Mouse (Mus musculus) cerebellum, postnatal 25 days (tissue): ENCODE data around the gene Tnpo1.

Experiments
- DNase-seq, 2 experiments: peaks; one replicate each; pipeline ENCODE4 v3.0.0; 2021; ENCODE audit warnings: mixed read lengths in 2 of 2

Gene Tnpo1

DNA sequence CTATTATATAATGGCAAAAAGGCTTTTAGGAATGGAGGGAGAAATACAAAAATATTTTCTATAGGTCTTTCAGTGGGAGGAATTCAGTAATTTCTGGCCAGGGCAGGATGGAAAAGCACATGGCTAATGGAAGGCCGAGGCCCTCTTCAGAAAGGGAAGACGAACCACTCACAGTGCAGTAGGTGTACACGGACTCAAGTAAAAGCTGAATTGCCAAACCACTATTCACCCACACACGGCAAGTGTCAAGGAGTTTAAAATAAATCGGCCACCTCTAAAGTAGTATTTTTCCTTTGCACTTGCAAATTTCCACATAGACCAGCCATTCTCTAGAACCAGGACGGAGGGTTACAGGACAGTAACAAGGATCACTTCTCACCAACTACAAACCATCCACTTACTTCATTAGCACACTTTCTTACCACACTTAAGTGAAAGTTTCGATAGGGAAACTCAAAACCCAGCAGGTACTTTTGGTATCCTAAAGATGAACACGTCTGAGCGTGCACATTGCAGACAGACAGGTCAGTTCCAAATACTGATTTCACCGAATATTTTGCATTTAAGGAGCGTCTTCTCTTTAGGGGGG lies 1.2 kb downstream of the Tnpo1 start:
- DNase-seq = no peak

- no peak for DNase-seq
These were observed 3.4 kb downstream of the Tnpo1 start for GRCm38 (mm10) chr13:98922806-98923205.

DNA sequence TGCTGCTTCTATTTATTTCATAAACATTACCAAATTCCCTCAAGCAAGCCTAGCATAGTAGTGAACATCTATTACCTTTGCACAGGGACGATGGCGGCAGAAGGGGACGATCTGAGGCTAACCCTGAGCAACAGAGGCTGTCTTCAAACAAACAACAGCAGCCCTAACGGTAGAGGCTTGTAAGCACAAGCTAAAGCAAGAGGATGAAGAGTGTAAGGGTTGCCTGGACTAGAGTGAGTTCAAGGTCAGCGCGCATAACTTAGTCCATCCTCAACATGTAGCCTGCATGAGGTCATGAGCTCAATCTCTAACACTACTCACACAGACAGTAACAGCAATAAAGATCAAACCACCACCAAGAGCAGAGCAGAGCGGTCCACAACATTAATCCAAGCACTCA lies 4.9 kb downstream of the Tnpo1 start:
- no peak for DNase-seq

DNA sequence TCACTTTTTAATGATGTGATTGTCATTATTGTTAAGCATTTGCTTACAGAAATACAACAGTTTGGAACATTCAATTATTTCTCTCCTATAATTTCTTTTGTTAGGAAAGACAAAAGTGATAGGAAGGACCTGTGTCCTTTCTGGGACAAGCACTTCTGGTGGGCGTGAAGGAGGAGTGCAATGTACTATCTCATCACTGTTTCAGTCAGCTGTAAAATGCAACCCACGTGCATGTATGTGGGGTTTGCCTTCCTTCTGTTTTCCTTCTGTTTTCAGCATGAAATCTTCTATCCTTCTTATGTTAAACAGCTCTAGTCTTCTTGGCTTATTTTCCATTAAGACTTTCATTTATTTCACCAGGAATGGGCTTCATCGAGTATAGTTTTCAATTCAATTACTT lies 5.9 kb downstream of the Tnpo1 start:
- DNase-seq = no peak

DNA sequence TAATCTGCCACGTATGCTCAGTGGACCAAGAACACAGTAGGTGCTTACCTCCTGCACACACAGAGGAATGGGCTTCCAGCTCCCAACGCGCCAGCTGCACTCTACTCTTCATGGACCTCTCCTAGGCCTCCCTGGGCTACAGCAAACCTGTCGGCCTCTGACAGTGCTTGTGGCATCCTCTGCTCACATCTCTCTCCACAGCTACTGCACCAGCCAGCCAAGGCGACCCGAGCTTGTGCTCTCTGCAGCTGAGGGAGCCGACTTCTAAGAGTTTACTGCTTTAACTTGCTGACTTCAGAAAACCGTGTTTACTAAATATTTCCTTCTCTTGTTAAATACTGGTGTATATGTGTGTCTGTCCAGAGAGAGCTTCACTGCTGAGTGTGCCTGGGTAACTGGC lies 6.5 kb downstream of the Tnpo1 start:
- no peak for DNase-seq

GRCm38 (mm10) chr13:98917851-98918250 lies 8.3 kb downstream of the Tnpo1 start:
- DNase-seq = no peak

DNA sequence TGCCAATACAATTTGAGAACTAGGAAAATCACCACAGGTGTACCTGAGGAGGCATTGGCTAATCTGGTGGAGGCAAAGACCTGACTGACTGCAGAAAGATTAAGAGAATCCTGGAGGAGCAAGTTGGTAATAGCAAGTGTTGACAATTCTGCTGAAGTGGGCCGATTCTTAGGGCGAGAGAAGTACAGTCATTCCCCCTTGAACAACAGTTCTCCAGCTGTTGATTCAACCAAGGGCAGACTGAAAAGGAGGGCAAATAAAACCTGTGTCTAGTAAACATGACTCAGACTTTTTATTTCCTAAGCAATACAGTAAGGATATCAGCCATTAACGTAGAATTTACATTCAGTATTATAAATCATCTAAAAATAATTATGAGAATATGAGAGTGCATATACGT lies 10.6 kb downstream of the Tnpo1 start:
- DNase-seq = no peak

DNA sequence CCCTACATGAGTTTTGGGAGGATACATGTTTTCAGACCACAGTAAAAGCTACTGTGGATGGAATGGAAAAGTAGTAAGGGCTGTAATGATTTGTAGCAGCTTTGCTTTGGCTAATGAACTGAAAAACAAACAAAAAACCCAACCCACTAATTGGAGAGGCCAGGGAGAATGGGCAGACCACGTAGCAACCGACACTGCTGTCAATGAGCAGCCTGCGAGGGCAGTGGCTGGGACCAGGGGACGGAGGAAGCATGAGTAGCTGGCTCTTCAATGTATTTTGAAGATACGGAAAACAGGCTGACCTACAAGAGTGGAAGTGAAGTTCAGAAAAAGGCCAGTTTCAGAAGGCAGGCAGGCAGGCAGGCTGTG lies 11.4 kb downstream of the Tnpo1 start:
- no peak for DNase-seq

DNA sequence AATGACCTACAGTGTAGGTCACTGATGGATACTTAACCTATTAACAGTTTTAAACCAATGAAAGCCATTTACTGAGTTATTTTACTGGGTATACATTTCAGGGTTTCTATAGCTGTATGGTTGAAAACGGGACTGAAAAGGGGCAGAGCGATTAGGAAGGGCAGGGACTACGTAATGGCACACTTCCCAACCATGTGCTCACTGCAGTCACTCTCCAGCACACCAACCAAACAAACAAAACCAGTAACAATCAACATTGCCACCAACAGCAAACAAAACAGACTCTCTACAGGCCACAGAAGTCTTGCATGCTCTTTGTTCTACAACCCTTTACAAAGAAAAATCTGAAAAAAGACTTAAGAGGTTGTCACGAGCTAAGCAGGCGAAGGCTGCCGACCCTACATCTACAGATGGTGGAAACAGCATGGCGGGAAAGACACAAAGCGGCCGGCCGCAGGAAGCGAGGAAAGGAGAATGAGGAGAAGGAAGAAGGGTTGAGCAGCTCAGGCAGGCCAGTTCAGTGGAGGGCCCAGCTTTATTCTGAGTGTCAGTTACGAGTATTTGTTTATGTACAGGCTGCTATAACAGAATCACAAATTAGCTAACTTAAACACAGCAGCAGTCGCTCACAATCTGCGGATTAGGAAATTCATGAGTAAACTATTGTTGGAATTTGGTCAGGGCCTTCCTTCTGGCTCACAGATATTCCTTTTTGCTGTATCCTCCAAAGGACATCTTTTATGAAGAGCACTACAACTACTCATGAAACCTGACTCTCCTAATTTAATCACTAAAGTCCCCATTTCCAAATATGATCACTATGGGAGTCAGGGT lies 12.0 kb downstream of the Tnpo1 start:
- DNase-seq = peak in 1 of 2 experiments; percentile 29

DNA sequence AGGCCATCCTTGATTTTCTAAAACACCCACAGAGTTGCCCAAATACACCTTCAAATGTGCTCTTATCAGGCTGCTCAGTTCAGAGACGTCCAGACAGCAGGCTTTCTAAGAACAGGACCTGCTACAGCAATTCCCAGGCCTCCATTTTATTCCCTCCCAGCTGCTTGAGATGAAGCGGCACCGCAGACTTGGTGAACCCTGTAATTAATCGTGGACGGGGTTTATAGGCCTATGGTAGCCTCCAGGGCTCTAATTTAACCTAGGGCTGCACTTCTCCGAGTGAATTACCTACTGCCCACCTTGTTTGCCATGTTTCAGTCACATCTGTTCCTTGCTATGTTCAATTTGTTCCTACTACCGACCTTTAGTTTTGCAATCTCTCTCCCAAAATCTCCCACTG lies 13.0 kb downstream of the Tnpo1 start:
- no peak for DNase-seq

DNA sequence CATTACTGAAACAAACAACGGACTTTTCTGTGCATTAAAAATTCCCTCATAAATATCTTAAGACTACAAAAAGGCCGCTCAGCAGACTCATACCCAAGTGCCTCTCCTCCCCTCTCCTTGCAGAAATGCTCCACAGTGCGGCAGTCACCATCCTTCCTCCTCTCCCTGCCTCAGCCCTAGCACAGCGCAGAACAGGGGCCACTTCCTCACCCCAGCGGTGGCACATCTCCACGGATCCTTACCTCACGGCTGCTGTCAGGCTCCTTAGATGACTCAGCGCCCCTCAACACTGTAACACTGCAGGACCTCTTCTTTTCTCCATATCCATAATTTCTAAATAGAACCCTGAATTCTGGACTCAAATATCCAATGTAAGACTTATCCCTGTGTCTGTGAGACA lies 13.6 kb downstream of the Tnpo1 start:
- no peak for DNase-seq

- DNase-seq = peak; percentile 46 to 58
These were observed 15.4 kb downstream of the Tnpo1 start for GRCm38 (mm10) chr13:98910801-98911200.

DNA sequence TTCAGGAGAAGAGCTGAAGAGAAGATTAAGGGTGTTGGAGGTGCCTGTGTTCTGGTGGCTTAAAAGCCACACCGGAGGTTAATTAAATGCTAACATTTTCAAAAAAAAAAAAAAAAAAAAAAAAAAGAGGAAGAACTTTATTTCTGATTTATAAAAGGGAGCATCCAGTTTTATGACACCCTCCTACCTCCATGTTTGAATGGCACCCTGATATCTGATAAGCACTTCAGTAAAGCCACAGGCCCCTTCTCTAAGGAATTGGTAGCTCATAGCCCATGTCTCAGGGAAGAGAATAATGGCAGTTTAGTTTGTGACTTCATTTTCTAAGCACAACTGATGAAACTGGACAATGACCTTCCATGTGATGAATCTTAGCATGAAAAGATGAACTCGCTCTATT lies 21.6 kb downstream of the Tnpo1 start:
- no peak for DNase-seq

DNA sequence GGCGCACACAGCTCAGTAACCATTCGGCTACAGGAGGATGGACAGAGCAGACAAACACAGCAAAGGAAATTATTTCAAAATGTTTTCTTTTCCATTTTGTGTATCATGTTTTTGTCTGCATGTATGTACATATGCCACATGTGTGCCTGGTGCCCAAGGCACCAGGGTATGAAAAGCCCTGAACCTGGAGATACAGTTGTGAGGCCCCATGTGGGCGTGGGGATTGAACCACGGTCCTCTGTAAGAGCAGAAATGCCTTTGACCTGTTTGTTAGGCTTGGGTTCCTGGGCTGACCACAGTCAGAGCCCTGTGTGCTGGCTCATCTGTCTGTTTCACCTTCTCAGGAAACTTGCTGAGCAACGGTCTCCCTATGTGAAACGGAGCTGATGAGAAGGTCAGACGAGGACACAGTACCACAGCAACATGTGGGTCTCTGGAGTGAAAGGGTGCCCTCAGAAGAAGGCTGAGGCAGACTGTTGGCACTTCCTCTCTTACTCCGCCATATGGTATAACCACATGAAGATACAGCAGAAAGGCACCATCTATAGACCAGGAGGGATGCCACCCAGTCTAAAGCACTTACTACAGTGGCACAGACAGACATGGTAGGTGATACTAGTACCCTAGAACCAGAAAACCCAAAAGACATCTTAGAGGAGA lies 23.7 kb downstream of the Tnpo1 start:
- peak in 1 of 2 experiments; percentile 21 for DNase-seq

DNA sequence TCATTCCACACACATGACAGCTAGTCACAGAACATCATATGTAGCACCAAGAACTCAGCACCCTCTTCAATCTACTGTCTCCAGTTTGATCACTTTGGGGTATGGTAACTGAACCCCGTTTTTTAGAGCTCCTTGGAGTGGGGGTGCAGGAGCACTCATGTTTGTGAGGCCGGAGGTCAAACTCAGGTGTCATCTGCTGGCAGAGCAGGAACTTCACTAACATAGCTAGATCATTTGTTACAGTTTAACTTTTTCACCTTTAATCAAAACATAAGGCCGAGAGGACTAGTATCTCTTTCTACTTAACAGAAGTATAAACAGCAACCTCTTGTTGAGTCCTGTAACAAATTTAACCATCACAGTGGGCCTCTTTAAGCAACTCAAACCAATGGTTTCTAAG lies 26.6 kb downstream of the Tnpo1 start:
- DNase-seq = no peak

DNA sequence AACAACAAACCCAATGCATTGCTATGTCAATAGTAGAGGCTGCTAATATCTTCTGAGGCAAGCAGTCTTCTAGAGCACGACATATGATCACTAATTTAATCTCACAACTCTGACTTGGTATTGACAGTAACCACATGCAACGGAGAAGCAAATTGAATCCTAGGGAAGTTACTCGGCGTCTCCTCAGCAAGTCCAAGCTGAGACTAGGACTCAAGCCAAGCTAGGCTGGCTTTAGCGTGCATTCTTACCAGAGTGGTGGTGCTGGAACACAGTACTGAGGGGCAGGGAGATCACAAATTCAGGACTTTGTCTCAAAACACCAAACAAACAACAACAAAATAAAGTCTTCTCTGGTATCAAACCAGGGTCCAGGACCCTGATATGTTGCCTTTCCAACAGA lies 28.6 kb downstream of the Tnpo1 start:
- DNase-seq = peak in 1 of 2 experiments; percentile 37

- DNase-seq = no peak
These were observed 29.6 kb downstream of the Tnpo1 start for GRCm38 (mm10) chr13:98896434-98897126.

DNA sequence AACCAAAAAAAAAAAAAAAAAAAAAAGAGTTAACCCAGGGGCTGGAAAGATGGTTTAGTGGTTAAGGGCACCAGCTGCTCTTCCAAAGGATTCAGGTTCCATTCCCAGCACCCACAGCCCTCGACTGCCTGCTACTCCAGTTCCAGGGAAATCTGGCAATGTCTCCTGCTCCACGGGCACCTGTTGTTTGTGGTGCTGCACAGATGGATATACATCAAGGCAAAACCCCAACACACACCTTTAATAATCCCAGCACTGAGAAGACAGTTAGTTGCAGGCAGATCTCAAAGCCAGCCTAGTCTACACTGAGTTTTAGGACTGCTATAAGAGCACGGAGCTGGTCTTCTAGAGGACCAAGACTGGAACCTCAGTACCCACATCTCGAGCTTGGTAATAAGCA lies 30.2 kb downstream of the Tnpo1 start:
- no peak for DNase-seq

DNA sequence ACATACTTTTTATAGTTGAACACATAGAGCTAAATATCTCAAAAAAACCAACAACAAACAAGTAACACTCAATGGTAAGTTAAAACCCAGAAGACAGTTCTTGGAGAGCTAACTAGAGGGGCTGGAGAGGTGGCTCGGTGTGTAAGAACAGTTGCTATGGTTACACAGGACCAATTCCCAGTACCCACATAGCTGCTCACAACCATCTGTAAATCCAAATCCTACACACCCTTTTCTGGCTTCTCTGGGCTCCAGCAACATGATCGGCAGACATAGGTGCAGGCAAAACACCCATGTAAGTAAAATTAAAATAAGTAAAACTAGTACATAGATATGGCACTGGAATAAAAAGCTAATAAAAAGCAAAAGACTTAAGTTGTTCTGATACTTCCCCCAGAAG lies 31.3 kb downstream of the Tnpo1 start:
- no peak for DNase-seq

DNA sequence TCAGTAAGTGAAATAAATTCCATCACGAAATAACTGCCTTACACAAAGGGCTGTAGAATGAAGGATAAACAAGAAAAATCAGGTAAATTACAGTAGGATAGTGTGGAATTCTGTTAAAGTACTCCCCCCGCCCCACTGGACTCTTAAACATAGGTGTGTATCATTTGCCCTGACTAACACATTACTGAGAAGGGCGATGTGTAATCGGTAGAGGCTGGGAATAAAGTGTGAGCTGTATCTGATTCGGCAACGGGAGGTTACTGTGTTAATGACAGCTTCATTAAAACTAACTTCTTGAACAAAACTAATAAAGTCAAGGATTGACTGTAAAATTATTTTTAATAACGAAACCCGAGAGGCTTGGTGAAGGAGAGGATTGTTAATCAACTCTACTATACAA lies 34.7 kb downstream of the Tnpo1 start:
- no peak for DNase-seq

GRCm38 (mm10) chr13:98890871-98891219 lies 35.3 kb downstream of the Tnpo1 start:
- peak; percentile 94 to 95 for DNase-seq

DNA sequence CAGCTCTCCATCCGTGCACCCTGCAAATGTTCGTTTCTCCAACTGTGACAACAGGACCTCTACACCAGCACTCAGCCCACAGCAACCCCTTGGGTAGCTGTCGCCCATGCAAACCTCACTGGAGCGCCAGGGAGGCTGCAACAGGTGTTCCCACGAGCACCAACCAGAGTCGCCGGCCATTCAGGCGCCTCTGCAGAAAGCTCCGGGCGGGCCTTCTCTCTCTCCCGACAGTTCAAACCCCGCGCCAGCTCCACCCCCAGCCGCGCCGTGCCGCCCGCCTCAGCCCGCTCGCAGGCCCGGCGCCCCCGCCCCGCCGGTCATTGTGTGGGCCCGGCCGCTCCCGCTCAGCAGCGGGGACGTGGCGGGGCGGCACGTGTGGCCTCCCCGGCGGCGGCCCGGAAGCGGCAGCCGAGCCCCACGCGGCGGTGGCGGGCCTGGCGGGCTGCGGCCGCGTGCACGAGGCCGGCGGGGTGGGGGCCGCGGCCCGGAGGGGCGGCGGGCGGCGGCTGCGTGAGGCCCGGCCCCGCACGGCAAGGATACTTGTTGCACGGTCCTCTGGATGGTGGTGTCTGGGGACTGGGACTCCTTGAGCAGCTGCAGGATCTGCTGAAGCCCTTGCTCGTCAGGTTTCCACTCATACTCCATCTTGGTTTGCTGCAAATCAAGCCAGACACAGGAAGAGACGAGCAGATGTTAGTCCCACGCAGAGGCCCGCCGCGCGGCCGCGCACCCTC lies 35.9 kb downstream of the Tnpo1 start:
- DNase-seq = peak in 1 of 2 experiments; percentile 78

GRCm38 (mm10) chr13:98889211-98889610 lies 37.0 kb downstream of the Tnpo1 start:
- no peak for DNase-seq
